Mouse (Mus musculus) midbrain, embryonic 15.5 days (tissue): Measurements from ENCODE around the gene Cdh4. TPM values are rescaled to one million over a fixed set of nuclear protein-coding genes. Genes with fewer than 3 reads are reported as not detected.

ENCODE experiments used
- ATAC-seq: fragments of 200-750 bp; cut with Nextera tagmentation; replicated peaks from 2 replicates; pipeline ENCODE4 v1.8.0; 2017; ENCODE audit warnings: moderate TSS enrichment
- H3K27ac ChIP-seq: fragments of 300-500 bp; sonication (generic); 2 replicates; pipeline ENCODE4 v1.5.1; 2015; ENCODE audit warnings: mild to moderate bottlenecking, inconsistent platforms
- H3K27me3 ChIP-seq: fragments of 300-500 bp; sonication (generic); replicated peaks from 2 replicates; pipeline ENCODE4 v1.6.1; 2015; ENCODE audit warnings: inconsistent platforms
- H3K36me3 ChIP-seq: fragments of 300-500 bp; sonication (generic); replicated peaks from 2 replicates; pipeline ENCODE4 v1.6.1; 2015; ENCODE audit warnings: inconsistent platforms
- H3K4me1 ChIP-seq: fragments of 300-500 bp; sonication (generic); 2 replicates; pipeline ENCODE4 v1.6.1; 2015; ENCODE audit warnings: inconsistent platforms
- H3K4me2 ChIP-seq: fragments of 300-500 bp; sonication (generic); 2 replicates; pipeline ENCODE4 v1.6.1; 2015; ENCODE audit warnings: inconsistent platforms, mild to moderate bottlenecking, moderate library complexity
- H3K4me3 ChIP-seq: fragments of 300-500 bp; sonication (generic); 2 replicates; pipeline ENCODE4 v1.5.1; 2015; ENCODE audit warnings: mild to moderate bottlenecking, inconsistent platforms
- H3K9ac ChIP-seq: fragments of 300-500 bp; sonication (generic); 2 replicates; pipeline ENCODE4 v1.6.1; 2015; ENCODE audit warnings: mild to moderate bottlenecking, inconsistent platforms
- H3K9me3 ChIP-seq: fragments of 300-500 bp; sonication (generic); 2 replicates; pipeline ENCODE4 v1.6.1; 2016; ENCODE audit warnings: inconsistent platforms
- WGBS: fragments of 180-500 bp; shearing (Covaris S2); methylation state at CpG from one replicate; pipeline ENCODE4 v1.1.7; 2015; ENCODE audit warnings: mixed read lengths; 5-methylcytosine and 5-hydroxymethylcytosine counted together
- polyA plus RNA-seq: library from polyadenylated mRNA; unstranded; fragments of >200 nt; fragmentation: Nextera tagmentation; extraction: Ambion mirVana; gene quantifications from 2 replicates; pipeline ENCODE4 v1.2.1, GENCODE M21; 2015

Cdh4 gene
- polyA plus RNA-seq, 1 experiment from 2014 or later: 63.9 TPM

- 81% methylated on average over 5 of the region's 5 CpGs for WGBS
- no peaks in the 10 kb centered on the region for H3K9me3 ChIP-seq
- no peaks in the 10 kb centered on the region for H3K36me3 ChIP-seq
- no peak overlapping the region for H3K27ac ChIP-seq
- ATAC-seq: no peak
- no peak overlapping the region for H3K4me2 ChIP-seq
- H3K27me3 ChIP-seq: no peaks in the 10 kb centered on the region
- no peak overlapping the region for H3K9ac ChIP-seq
- H3K4me1 ChIP-seq: peaks cover 7% of the 10 kb centered on the region
- no peak overlapping the region for H3K4me3 ChIP-seq
Measured at GRCm38 (mm10) chr2:179865097-179865496, 422.9 kb downstream of the Cdh4 start.

GRCm38 (mm10) chr2:179867669-179868068 is 425.4 kb downstream of the Cdh4 start:
- H3K27ac ChIP-seq: no peak overlapping the region
- 75% methylated on average over 3 of the region's 3 CpGs for WGBS
- no peak for ATAC-seq
- H3K4me2 ChIP-seq: no peak overlapping the region
- no peaks in the 10 kb centered on the region for H3K9me3 ChIP-seq
- no peak overlapping the region for H3K4me3 ChIP-seq
- H3K9ac ChIP-seq: no peak overlapping the region
- H3K27me3 ChIP-seq: no peaks in the 10 kb centered on the region
- H3K36me3 ChIP-seq: no peaks in the 10 kb centered on the region
- peaks cover 12% of the 10 kb centered on the region for H3K4me1 ChIP-seq

- no peak overlapping the region for H3K4me2 ChIP-seq
- H3K9me3 ChIP-seq: no peaks in the 10 kb centered on the region
- H3K27ac ChIP-seq: peak overlapping the region; percentile 9; the same call in 1 of the 2 replicates
- no peak overlapping the region for H3K9ac ChIP-seq
- H3K27me3 ChIP-seq: no peaks in the 10 kb centered on the region
- no peaks in the 10 kb centered on the region for H3K36me3 ChIP-seq
- WGBS: 9% methylated on average over 2 of the region's 2 CpGs
- no peak overlapping the region for H3K4me3 ChIP-seq
- peak; percentile 58 for ATAC-seq
- H3K4me1 ChIP-seq: peaks cover 12% of the 10 kb centered on the region
Measured at GRCm38 (mm10) chr2:179869871-179870270, 427.6 kb downstream of the Cdh4 start.

GRCm38 (mm10) chr2:179872724-179873123 is 430.5 kb downstream of the Cdh4 start:
- Histone ChIP-seq H3K4me2 (no peak overlapping the region), H3K36me3 (no peaks in the 10 kb centered on the region), H3K4me3 (no peak overlapping the region), H3K27me3 (no peaks in the 10 kb centered on the region), H3K27ac (no peak overlapping the region), H3K4me1 (peaks cover 12% of the 10 kb centered on the region), H3K9me3 (no peaks in the 10 kb centered on the region), H3K9ac (no peak overlapping the region)
- WGBS: 64% methylated on average over 5 of the region's 5 CpGs
- ATAC-seq: peak; percentile 51

GRCm38 (mm10) chr2:179873315-179873714 is 431.1 kb downstream of the Cdh4 start:
- no peak overlapping the region for H3K4me2 ChIP-seq
- H3K9ac ChIP-seq: no peak overlapping the region
- H3K27me3 ChIP-seq: no peaks in the 10 kb centered on the region
- no peak overlapping the region for H3K4me3 ChIP-seq
- no peaks in the 10 kb centered on the region for H3K9me3 ChIP-seq
- no peak overlapping the region for H3K27ac ChIP-seq
- no peaks in the 10 kb centered on the region for H3K36me3 ChIP-seq
- ATAC-seq: no peak
- peaks cover 12% of the 10 kb centered on the region for H3K4me1 ChIP-seq
- WGBS: 50% methylated on average over 5 of the region's 5 CpGs

- peak; percentile 54 for ATAC-seq
- H3K36me3 ChIP-seq: no peaks in the 10 kb centered on the region
- 4% methylated on average over 3 of the region's 3 CpGs for WGBS
Measured at GRCm38 (mm10) chr2:179875147-179875546, 432.9 kb downstream of the Cdh4 start.

GRCm38 (mm10) chr2:179877551-179878215 is 435.5 kb downstream of the Cdh4 start:
- no peak for ATAC-seq
- no peak overlapping the region for H3K4me2 ChIP-seq
- no peak overlapping the region for H3K27ac ChIP-seq
- H3K27me3 ChIP-seq: no peaks in the 10 kb centered on the region
- 56% methylated on average over 9 of the region's 9 CpGs for WGBS
- no peak overlapping the region for H3K9ac ChIP-seq
- H3K4me1 ChIP-seq: no peaks in the 10 kb centered on the region
- no peaks in the 10 kb centered on the region for H3K36me3 ChIP-seq
- H3K9me3 ChIP-seq: no peaks in the 10 kb centered on the region
- no peak overlapping the region for H3K4me3 ChIP-seq

More at GRCm38 (mm10) chr2:179875147-179875546, 432.9 kb downstream of the Cdh4 start:
- Histone ChIP-seq H3K4me3 (no peak overlapping the region), H3K4me2 (no peak overlapping the region), H3K9me3 (no peaks in the 10 kb centered on the region), H3K4me1 (0 out of 2 replicates have a peak, but pooled peaks cover 5% of the 10 kb centered on the region), H3K27me3 (no peaks in the 10 kb centered on the region), H3K27ac (no peak overlapping the region), H3K9ac (no peak overlapping the region)

- WGBS: 51% methylated on average over 7 of the region's 7 CpGs
- Histone ChIP-seq H3K9ac (no peak overlapping the region), H3K36me3 (no peaks in the 10 kb centered on the region), H3K27ac (no peak overlapping the region), H3K27me3 (no peaks in the 10 kb centered on the region), H3K4me1 (no peaks in the 10 kb centered on the region), H3K4me2 (no peak overlapping the region), H3K9me3 (no peaks in the 10 kb centered on the region), H3K4me3 (no peak overlapping the region)
- ATAC-seq: no peak
Measured at GRCm38 (mm10) chr2:179884561-179884960, 442.3 kb downstream of the Cdh4 start.

GRCm38 (mm10) chr2:179891048-179891447 is 448.8 kb downstream of the Cdh4 start:
- Histone ChIP-seq H3K36me3 (0 out of 2 replicates have a peak, but pooled peaks cover 3% of the 10 kb centered on the region), H3K9ac (no peak overlapping the region), H3K4me1 (no peaks in the 10 kb centered on the region), H3K4me2 (no peak overlapping the region), H3K27me3 (no peaks in the 10 kb centered on the region), H3K27ac (no peak overlapping the region), H3K4me3 (no peak overlapping the region), H3K9me3 (no peaks in the 10 kb centered on the region)
- no peak for ATAC-seq
- 78% methylated on average over 3 of the region's 3 CpGs for WGBS

- H3K27me3 ChIP-seq: no peaks in the 10 kb centered on the region
- H3K36me3 ChIP-seq: 0 out of 2 replicates have a peak, but pooled peaks cover 3% of the 10 kb centered on the region
- no peak overlapping the region for H3K4me3 ChIP-seq
- 86% methylated on average over 2 of the region's 2 CpGs for WGBS
- no peak overlapping the region for H3K4me2 ChIP-seq
- no peak overlapping the region for H3K27ac ChIP-seq
- H3K9ac ChIP-seq: no peak overlapping the region
- H3K9me3 ChIP-seq: no peaks in the 10 kb centered on the region
- H3K4me1 ChIP-seq: no peaks in the 10 kb centered on the region
- ATAC-seq: no peak
Measured at GRCm38 (mm10) chr2:179896949-179897348, 454.7 kb downstream of the Cdh4 start.

- Histone ChIP-seq H3K4me2 (no peak overlapping the region), H3K4me3 (no peak overlapping the region), H3K27ac (no peak overlapping the region), H3K4me1 (no peaks in the 10 kb centered on the region), H3K36me3 (peaks cover 15% of the 10 kb centered on the region; the same call in 1 of the 2 replicates), H3K9me3 (no peaks in the 10 kb centered on the region), H3K27me3 (no peaks in the 10 kb centered on the region), H3K9ac (no peak overlapping the region)
- 50% methylated on average over 12 of the region's 12 CpGs for WGBS
- no peak for ATAC-seq
Measured at GRCm38 (mm10) chr2:179912911-179913310, 470.7 kb downstream of the Cdh4 start.

- Histone ChIP-seq H3K9ac (no peak overlapping the region), H3K27me3 (no peaks in the 10 kb centered on the region), H3K4me3 (no peak overlapping the region), H3K4me2 (no peak overlapping the region), H3K27ac (no peak overlapping the region), H3K4me1 (no peaks in the 10 kb centered on the region), H3K9me3 (no peaks in the 10 kb centered on the region), H3K36me3 (peaks cover 15% of the 10 kb centered on the region; the same call in 1 of the 2 replicates)
- WGBS: 49% methylated on average over 15 of the region's 15 CpGs
- no peak for ATAC-seq
Measured at GRCm38 (mm10) chr2:179913349-179913748, 471.1 kb downstream of the Cdh4 start.

- Histone ChIP-seq H3K9ac (no peak overlapping the region), H3K9me3 (no peaks in the 10 kb centered on the region), H3K27me3 (no peaks in the 10 kb centered on the region), H3K27ac (no peak overlapping the region), H3K4me1 (no peaks in the 10 kb centered on the region), H3K4me2 (no peak overlapping the region), H3K36me3 (peaks cover 15% of the 10 kb centered on the region; the same call in 1 of the 2 replicates), H3K4me3 (no peak overlapping the region)
- ATAC-seq: no peak
- WGBS: 87% methylated on average over 2 of the region's 2 CpGs
Measured at GRCm38 (mm10) chr2:179914246-179914645, 472.0 kb downstream of the Cdh4 start.
